Mouse (Mus musculus) liver, embryonic 14.5 days (tissue): ENCODE measurements around the gene Nrxn3. TPM values are rescaled to one million over a fixed set of nuclear protein-coding genes. Genes with fewer than 3 reads are reported as not detected.

Experiments
- ATAC-seq: fragments of 200-750 bp; cut with Nextera tagmentation; 2 replicates; pipeline ENCODE4 v1.8.0; 2017; ENCODE audit warnings: moderate number of reproducible peaks, mild to moderate bottlenecking, moderate library complexity; ENCODE audit not compliant: insufficient read depth
- DNase-seq, 3 experiments: peaks; one replicate each; pipeline ENCODE4 v3.0.0-alpha.2; 2012 to 2013; ENCODE audit warnings: low read depth in 3 of 3, low spot score in 3 of 3
- H3K27ac ChIP-seq: fragments of 300-500 bp; sonication (generic); 2 replicates; pipeline ENCODE4 v1.5.1; 2014; ENCODE audit warnings: moderate library complexity, mild to moderate bottlenecking, control low read depth, inconsistent platforms
- H3K27me3 ChIP-seq: fragments of 300-500 bp; sonication (generic); 2 replicates; pipeline ENCODE4 v1.6.1; 2014; ENCODE audit warnings: mild to moderate bottlenecking, low read length, moderate library complexity; ENCODE audit not compliant: control insufficient read depth, insufficient read depth
- H3K36me3 ChIP-seq: fragments of 300-500 bp; sonication (generic); replicated peaks from 2 replicates; pipeline ENCODE4 v1.6.1; 2014; ENCODE audit warnings: low read depth; ENCODE audit not compliant: control insufficient read depth, insufficient read depth
- H3K4me1 ChIP-seq, 2 experiments: fragments of 200-500 bp in 1 of 2; fragments of 300-500 bp in 1 of 2; sonication (generic) in 1 of 2; replicated peaks; 2 replicates each; pipeline ENCODE4 v1.6.1; 2012 to 2014; ENCODE audit warnings: antibody characterized with exemption in 1 of 2, inconsistent platforms in 1 of 2, low read length in 1 of 2; ENCODE audit not compliant: control insufficient read depth in 2 of 2, insufficient read depth in 2 of 2
- H3K4me2 ChIP-seq: fragments of 300-500 bp; sonication (generic); 2 replicates; pipeline ENCODE4 v1.6.1; 2014; ENCODE audit warnings: low read depth, mild to moderate bottlenecking, control low read depth, moderate library complexity
- H3K4me3 ChIP-seq, 2 experiments: fragments of 200-500 bp in 1 of 2; fragments of 300-500 bp in 1 of 2; sonication (generic) in 1 of 2; 2 replicates each; pipeline ENCODE4 v1.5.1; 2012 to 2014; ENCODE audit warnings: low read depth in 2 of 2, low read length in 2 of 2, mild to moderate bottlenecking in 2 of 2, control low read depth in 1 of 2, inconsistent platforms in 1 of 2, moderate library complexity in 1 of 2; ENCODE audit not compliant: insufficient read depth in 1 of 2
- H3K9ac ChIP-seq: fragments of 300-500 bp; sonication (generic); replicated peaks from 2 replicates; pipeline ENCODE4 v1.6.1; 2014; ENCODE audit warnings: mild to moderate bottlenecking, control low read depth, moderate library complexity
- H3K9me3 ChIP-seq: fragments of 300-500 bp; sonication (generic); 2 replicates; pipeline ENCODE4 v1.6.1; 2016; ENCODE audit warnings: low read length, mixed read lengths; ENCODE audit not compliant: control insufficient read depth
- CTCF ChIP-seq: IDR thresholded peaks from 2 replicates; pipeline ENCODE4 v1.5.1; 2016; ENCODE audit warnings: antibody characterized with exemption, low read depth, control low read depth
- EP300 ChIP-seq: IDR thresholded peaks from 2 replicates; pipeline ENCODE4 v1.6.1; 2016; ENCODE audit warnings: antibody characterized with exemption, low read depth
- WGBS: fragments of 180-500 bp; shearing (Covaris S2); extraction: QIAGEN DNeasy Blood & Tissue Kit; methylation state at CpG from one replicate; pipeline ENCODE4 v1.1.7; 2014; ENCODE audit not compliant: insufficient replicate concordance; 5-methylcytosine and 5-hydroxymethylcytosine counted together
- polyA plus RNA-seq, 2 experiments: library from polyadenylated mRNA; depleted of rRNA in 1 of 2; stranded (reverse) in 1 of 2; unstranded in 1 of 2; fragments of >200 nt; fragmentation: Nextera tagmentation in 1 of 2; extraction: Ambion mirVana in 1 of 2; gene quantifications; 2 replicates each; pipeline versions ENCODE4 v1.2.1 to v1.2.3; 2012 to 2014

Nrxn3 gene
- polyA plus RNA-seq, 2 experiments: 0.12 to 0.38 TPM

DNA sequence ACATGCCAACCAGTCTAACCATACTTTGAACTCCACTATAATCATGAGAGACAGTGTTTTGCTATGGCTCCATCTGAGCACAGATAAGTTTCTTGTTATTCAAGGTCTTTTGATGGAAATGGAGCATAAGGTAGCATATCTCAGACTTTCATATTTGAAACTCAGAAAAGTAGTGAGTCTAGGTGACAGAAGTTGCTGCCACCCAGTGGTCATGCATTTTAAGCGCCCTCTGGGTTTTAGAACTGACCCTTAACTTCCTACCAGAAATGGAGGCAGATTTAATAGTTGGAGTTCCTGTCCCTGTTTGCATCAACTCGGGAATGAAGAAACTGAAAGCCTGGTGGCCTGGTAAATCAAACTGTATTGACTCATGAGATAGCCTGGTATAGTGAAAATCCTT, 488.9 kb downstream of the Nrxn3 start:
- Histone ChIP-seq H3K36me3 (no peaks in the 10 kb centered on the region), H3K27me3 (no peaks in the 10 kb centered on the region), H3K9me3 (no peaks in the 10 kb centered on the region), H3K4me2 (no peak overlapping the region), H3K4me3 (no peak overlapping the region), H3K9ac (no peak overlapping the region), H3K4me1 (no peaks in the 10 kb centered on the region), H3K27ac (no peak overlapping the region)
- WGBS: 29% methylated on average over 2 of the region's 2 CpGs
- ATAC-seq (no peak), DNase-seq (no peak)
- TF ChIP-seq EP300: no peak
- no peak for TF ChIP-seq CTCF

DNA sequence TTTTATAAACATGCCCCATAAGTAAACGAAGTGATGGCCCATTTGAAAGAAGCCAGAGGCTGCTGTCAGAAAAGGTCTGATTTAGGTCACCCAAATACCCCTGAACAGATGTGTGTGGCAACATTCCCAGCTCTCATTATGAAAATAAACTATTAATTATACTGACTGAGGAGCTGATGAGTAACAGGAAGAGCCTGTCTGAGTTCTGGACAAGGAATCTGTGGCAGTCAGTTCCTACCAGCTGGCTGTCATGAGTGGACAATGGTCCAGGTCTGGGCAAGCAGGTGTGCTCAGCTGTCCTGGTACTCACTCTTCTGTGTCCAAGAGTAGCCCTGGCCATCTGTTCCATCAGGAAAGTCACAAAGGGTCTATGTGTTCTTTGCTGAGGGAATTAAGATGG, 517.1 kb downstream of the Nrxn3 start:
- Histone ChIP-seq H3K9me3 (no peaks in the 10 kb centered on the region), H3K9ac (no peak overlapping the region), H3K27ac (no peak overlapping the region), H3K27me3 (no peaks in the 10 kb centered on the region), H3K36me3 (no peaks in the 10 kb centered on the region), H3K4me3 (no peak overlapping the region), H3K4me2 (no peak overlapping the region), H3K4me1 (no peaks in the 10 kb centered on the region)
- DNase-seq (no peak), ATAC-seq (no peak)
- TF ChIP-seq CTCF: no peak
- no peak for TF ChIP-seq EP300
- 17% methylated on average over 1 of the region's 1 CpGs for WGBS

DNA sequence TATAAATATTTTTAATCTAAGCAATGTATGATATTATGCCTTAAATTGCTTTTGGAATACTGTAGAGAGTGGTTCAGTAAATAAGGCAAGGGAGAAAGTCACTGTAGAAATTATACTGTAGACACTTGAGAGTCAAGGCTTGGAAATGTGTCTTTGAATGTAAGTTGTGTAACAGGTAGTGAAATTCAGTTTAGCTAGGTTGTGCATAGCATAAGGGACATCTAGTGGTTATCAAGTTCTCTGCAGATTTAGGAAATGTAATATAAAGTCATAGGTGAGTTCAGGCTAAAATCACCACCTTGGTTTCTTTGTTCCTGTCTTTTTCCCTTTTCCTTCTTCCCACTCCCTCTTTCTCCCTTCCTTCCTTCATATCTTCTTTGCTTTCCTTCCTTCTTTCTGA, 518.9 kb downstream of the Nrxn3 start:
- ATAC-seq (no peak), DNase-seq (no peak)
- Histone ChIP-seq H3K27me3 (no peaks in the 10 kb centered on the region), H3K27ac (no peak overlapping the region), H3K9me3 (no peaks in the 10 kb centered on the region), H3K4me3 (no peak overlapping the region), H3K9ac (no peak overlapping the region), H3K4me2 (no peak overlapping the region), H3K36me3 (no peaks in the 10 kb centered on the region), H3K4me1 (no peaks in the 10 kb centered on the region)
- no peak for TF ChIP-seq CTCF
- no peak for TF ChIP-seq EP300

DNA sequence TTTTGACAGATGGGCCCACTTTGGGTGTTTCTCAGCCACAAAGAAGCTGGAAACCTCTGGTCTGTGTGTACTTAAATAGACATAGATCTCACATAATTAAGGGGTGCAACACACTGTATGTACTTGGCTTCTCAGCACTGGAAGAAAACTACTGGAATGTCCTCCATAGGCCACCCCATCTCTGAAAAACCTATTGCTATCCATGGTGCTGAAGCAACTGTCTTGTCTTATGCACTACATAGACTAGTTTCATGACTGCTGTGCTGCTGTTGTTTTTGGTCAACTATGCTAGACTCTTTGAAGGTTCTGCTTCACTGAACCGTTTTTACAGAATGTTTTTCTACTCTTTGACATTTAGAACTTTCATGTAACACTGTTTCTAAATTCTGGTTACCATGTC, 519.8 kb downstream of the Nrxn3 start:
- no peak for DNase-seq
- 13% methylated on average over 1 of the region's 1 CpGs for WGBS

GRCm38 (mm10) chr12:89255275-89255892, 532.7 kb downstream of the Nrxn3 start:
- H3K9me3 ChIP-seq: no peaks in the 10 kb centered on the region
- no peak overlapping the region for H3K4me2 ChIP-seq
- H3K27ac ChIP-seq: no peak overlapping the region
- WGBS: 36% methylated on average over 4 of the region's 4 CpGs
- DNase-seq (no peak), ATAC-seq (no peak)
- H3K4me1 ChIP-seq: no peaks in the 10 kb centered on the region
- no peak overlapping the region for H3K4me3 ChIP-seq
- H3K9ac ChIP-seq: no peak overlapping the region
- H3K27me3 ChIP-seq: no peaks in the 10 kb centered on the region
- TF ChIP-seq CTCF: no peak
- TF ChIP-seq EP300: no peak
- no peaks in the 10 kb centered on the region for H3K36me3 ChIP-seq

More for the DNA sequence above, 519.8 kb downstream of the Nrxn3 start:
- no peak for TF ChIP-seq CTCF
- TF ChIP-seq EP300: no peak
- Histone ChIP-seq H3K27me3 (no peaks in the 10 kb centered on the region), H3K4me1 (no peaks in the 10 kb centered on the region), H3K9ac (no peak overlapping the region), H3K36me3 (no peaks in the 10 kb centered on the region), H3K9me3 (no peaks in the 10 kb centered on the region), H3K27ac (no peak overlapping the region), H3K4me3 (no peak overlapping the region), H3K4me2 (no peak overlapping the region)
- no peak for ATAC-seq
